17 mouse cellular contexts compared by ENCODE assay signal in genomic region chr3:120854322-120854721, GRCm38 (mm10).
"Had no signal": no experiment of that assay in that cellular context is flagged by ENCODE, and none has a peak within 500 bp of the region (broad histone marks: within the 10 kb centered on the region; RNA-seq: fewer than 3 reads in every experiment).

No protein-coding gene starts in this region.

- H3K9me3 ChIP-seq: liver, embryonic 12.5 days; midbrain, embryonic 10.5 days; midbrain, embryonic 12.5 days; neural tube, embryonic 13.5 days; neural tube, embryonic 15.5 days; stomach, embryonic 15.5 days had no signal

- H3K4me2 ChIP-seq: liver, embryonic 12.5 days; midbrain, embryonic 12.5 days; neural tube, embryonic 13.5 days; neural tube, embryonic 15.5 days; stomach, embryonic 15.5 days had no signal

- H3K36me3 ChIP-seq: liver, embryonic 12.5 days; midbrain, embryonic 10.5 days; midbrain, embryonic 12.5 days; neural tube, embryonic 13.5 days; neural tube, embryonic 15.5 days; stomach, embryonic 15.5 days had no signal

- DNase-seq: lung, postnatal 4 days; midbrain, embryonic 14.5 days; right cerebral cortex, postnatal 14 days; thymus, adult 2 months; thymus, postnatal 25 days; thymus, postnatal 4 days had no signal

- H3K9ac ChIP-seq: liver, embryonic 12.5 days; liver, embryonic 14.5 days; midbrain, embryonic 12.5 days; neural tube, embryonic 13.5 days; neural tube, embryonic 15.5 days; stomach, embryonic 15.5 days had no signal

- H3K4me1 ChIP-seq: liver, embryonic 12.5 days; midbrain, embryonic 10.5 days; midbrain, embryonic 12.5 days; neural tube, embryonic 13.5 days; neural tube, embryonic 15.5 days; stomach, embryonic 15.5 days had no signal

- H3K27me3 ChIP-seq: liver, embryonic 12.5 days; midbrain, embryonic 12.5 days; neural tube, embryonic 13.5 days; neural tube, embryonic 15.5 days; stomach, embryonic 15.5 days had no signal

- ATAC-seq: liver, embryonic 12.5 days; lung, postnatal 0 days; midbrain, embryonic 16.5 days had no signal

- H3K27ac ChIP-seq: liver, embryonic 12.5 days; liver, embryonic 14.5 days; midbrain, embryonic 10.5 days; midbrain, embryonic 12.5 days; neural tube, embryonic 13.5 days; neural tube, embryonic 15.5 days; stomach, embryonic 15.5 days; stomach, postnatal 0 days had no signal

- H3K4me3 ChIP-seq: liver, embryonic 12.5 days; midbrain, embryonic 10.5 days; midbrain, embryonic 12.5 days; myocyte; neural tube, embryonic 13.5 days; neural tube, embryonic 15.5 days; stomach, embryonic 15.5 days had no signal
